Mouse (Mus musculus) heart, adult 8-10 months (tissue): ENCODE measurements around the gene Zfp568. TPM values are rescaled to one million over a fixed set of nuclear protein-coding genes. Genes with fewer than 3 reads are reported as not detected.
A peak's percentile ranks its signal among the peaks of the same experiment; 100 is the strongest.

ENCODE experiments used
- DNase-seq: peaks from one replicate; pipeline ENCODE4 v3.0.0; 2022; ENCODE audit warnings: low spot score
- total RNA-seq, 4 experiments: library from RNA; stranded (reverse); gene quantifications; 2 replicates each; pipeline ENCODE4 v1.2.4; 2022

The Zfp568 gene
- total RNA-seq, 4 experiments from 2014 or later, result 16.9 to 27.9 (median 21.5) TPM

- DNase-seq, result no peak
Observed at GRCm38 (mm10) chr7:29989031-29989430, 5.3 kb downstream of the Zfp568 start.

GRCm38 (mm10) chr7:29992698-29993097 is 8.9 kb downstream of the Zfp568 start:
- DNase-seq, result no peak

GRCm38 (mm10) chr7:29993340-29993739 is 9.6 kb downstream of the Zfp568 start:
- DNase-seq, result no peak

- no peak for DNase-seq
Observed at GRCm38 (mm10) chr7:29995134-29995533, 11.4 kb downstream of the Zfp568 start.

GRCm38 (mm10) chr7:30000601-30001000 is 16.8 kb downstream of the Zfp568 start:
- DNase-seq, result no peak

- DNase-seq, result no peak
Observed at GRCm38 (mm10) chr7:30007601-30008000, 23.8 kb downstream of the Zfp568 start.

- DNase-seq, result no peak
Observed at GRCm38 (mm10) chr7:30008020-30008690, 24.4 kb downstream of the Zfp568 start.

GRCm38 (mm10) chr7:30009321-30010085 is 25.7 kb downstream of the Zfp568 start:
- DNase-seq, result peak; percentile 52

- DNase-seq, result no peak
Observed at GRCm38 (mm10) chr7:30010551-30011195, 26.9 kb downstream of the Zfp568 start.

GRCm38 (mm10) chr7:30012956-30013363 is 29.2 kb downstream of the Zfp568 start:
- DNase-seq, result peak; percentile 22

GRCm38 (mm10) chr7:30017226-30017625 is 33.5 kb downstream of the Zfp568 start:
- DNase-seq, result no peak

- no peak for DNase-seq
Observed at GRCm38 (mm10) chr7:30019543-30019942, 35.8 kb downstream of the Zfp568 start.

- no peak for DNase-seq
Observed at GRCm38 (mm10) chr7:30023324-30023723, 39.6 kb downstream of the Zfp568 start.

- no peak for DNase-seq
Observed at GRCm38 (mm10) chr7:30023800-30024199, 40.0 kb downstream of the Zfp568 start.

- DNase-seq, result no peak
Observed at GRCm38 (mm10) chr7:30025358-30025757, 41.6 kb downstream of the Zfp568 start.

- no peak for DNase-seq
Observed at GRCm38 (mm10) chr7:30027331-30027730, 43.6 kb downstream of the Zfp568 start.

- no peak for DNase-seq
Observed at GRCm38 (mm10) chr7:30028572-30028971, 44.8 kb downstream of the Zfp568 start.

GRCm38 (mm10) chr7:30030677-30031076 is 46.9 kb downstream of the Zfp568 start:
- DNase-seq, result no peak

GRCm38 (mm10) chr7:30031379-30031778 is 47.6 kb downstream of the Zfp568 start:
- DNase-seq, result no peak

- DNase-seq, result no peak
Observed at GRCm38 (mm10) chr7:30034331-30034730, 50.6 kb downstream of the Zfp568 start.

- no peak for DNase-seq
Observed at GRCm38 (mm10) chr7:30044354-30044753, 60.6 kb downstream of the Zfp568 start.

- no peak for DNase-seq
Observed at GRCm38 (mm10) chr7:30048126-30048525, 64.4 kb downstream of the Zfp568 start.
